Mouse (Mus musculus) liver, embryonic 12.5 days (tissue): ENCODE results near the gene Adgrf2. TPM values are rescaled to one million over a fixed set of nuclear protein-coding genes. Genes with fewer than 3 reads are reported as not detected.
A peak's percentile ranks its signal among the peaks of the same experiment; 100 is the strongest.

Experiments used
- ATAC-seq: fragments of 200-750 bp; cut with Nextera tagmentation; 2 replicates; pipeline ENCODE4 v1.8.0; 2017; ENCODE audit warnings: moderate number of reproducible peaks, mild to moderate bottlenecking, moderate library complexity
- H3K27ac ChIP-seq: fragments of 300-500 bp; sonication (generic); 2 replicates; pipeline ENCODE4 v1.5.1; 2016; ENCODE audit warnings: mild to moderate bottlenecking
- H3K27me3 ChIP-seq: fragments of 300-500 bp; sonication (generic); replicated peaks from 2 replicates; pipeline ENCODE4 v1.6.1; 2016; ENCODE audit warnings: mild to moderate bottlenecking, moderate library complexity
- H3K36me3 ChIP-seq: fragments of 300-500 bp; sonication (generic); 2 replicates; pipeline ENCODE4 v1.6.1; 2016; ENCODE audit warnings: mild to moderate bottlenecking, moderate library complexity
- H3K4me1 ChIP-seq: fragments of 300-500 bp; sonication (generic); 2 replicates; pipeline ENCODE4 v1.6.1; 2016
- H3K4me2 ChIP-seq: fragments of 300-500 bp; sonication (generic); 2 replicates; pipeline ENCODE4 v1.6.1; 2016; ENCODE audit warnings: mild to moderate bottlenecking, moderate library complexity
- H3K4me3 ChIP-seq: fragments of 300-500 bp; sonication (generic); 2 replicates; pipeline ENCODE4 v1.5.1; 2016; ENCODE audit warnings: mild to moderate bottlenecking, moderate library complexity
- H3K9ac ChIP-seq: fragments of 300-500 bp; sonication (generic); 2 replicates; pipeline ENCODE4 v1.6.1; 2016; ENCODE audit warnings: mild to moderate bottlenecking, moderate library complexity
- H3K9me3 ChIP-seq: fragments of 300-500 bp; sonication (generic); replicated peaks from 2 replicates; pipeline ENCODE4 v1.6.1; 2016; ENCODE audit warnings: mild to moderate bottlenecking, moderate library complexity
- WGBS: fragments of 180-500 bp; shearing (Covaris S2); methylation state at CpG from one replicate; pipeline ENCODE4 v1.1.7; 2016; ENCODE audit not compliant: insufficient replicate concordance; 5-methylcytosine and 5-hydroxymethylcytosine counted together
- polyA plus RNA-seq: library from polyadenylated mRNA; unstranded; fragments of >200 nt; fragmentation: Nextera tagmentation; extraction: Ambion mirVana; gene quantifications from 2 replicates; pipeline ENCODE4 v1.2.1, GENCODE M21; 2016

The Adgrf2 gene
- polyA plus RNA-seq = not detected in 2 replicates

DNA sequence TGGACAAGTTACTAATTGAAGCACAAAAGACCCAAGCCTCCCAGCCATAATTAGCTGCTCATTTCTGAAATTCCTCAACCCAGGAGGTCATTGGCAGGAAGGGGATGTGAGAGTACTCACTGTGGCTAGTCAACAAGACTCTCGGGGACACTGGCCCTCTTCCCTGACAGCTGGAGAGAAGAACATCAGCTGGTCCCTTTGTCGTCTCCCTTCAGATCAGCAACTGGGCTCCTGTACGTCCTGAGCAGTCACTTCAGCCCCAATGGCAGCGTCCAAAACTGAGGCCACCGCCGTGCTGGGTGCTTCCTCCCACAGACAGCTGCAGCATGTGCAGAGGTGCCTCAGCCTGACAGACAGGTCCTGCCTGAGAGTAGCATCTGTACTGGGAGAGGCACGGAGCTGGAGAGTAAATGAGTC lies at the start of gene Adgrf2:
TSS of gene Adgrf2 (minus strand) at position 379 of the 417 bp plus-strand sequence.
- Histone ChIP-seq H3K9me3 (no peaks in the 10 kb centered on the region), H3K36me3 (no peaks in the 10 kb centered on the region), H3K27ac (no peak within 1 kb of the TSS), H3K4me3 (no peak within 1 kb of the TSS), H3K4me1 (no peaks in the 10 kb centered on the region), H3K4me2 (no peak within 1 kb of the TSS), H3K9ac (no peak within 1 kb of the TSS), H3K27me3 (no peaks in the 10 kb centered on the region)
- 27% methylated on average over 7 of the region's 7 CpGs for WGBS
- ATAC-seq = no peak

DNA sequence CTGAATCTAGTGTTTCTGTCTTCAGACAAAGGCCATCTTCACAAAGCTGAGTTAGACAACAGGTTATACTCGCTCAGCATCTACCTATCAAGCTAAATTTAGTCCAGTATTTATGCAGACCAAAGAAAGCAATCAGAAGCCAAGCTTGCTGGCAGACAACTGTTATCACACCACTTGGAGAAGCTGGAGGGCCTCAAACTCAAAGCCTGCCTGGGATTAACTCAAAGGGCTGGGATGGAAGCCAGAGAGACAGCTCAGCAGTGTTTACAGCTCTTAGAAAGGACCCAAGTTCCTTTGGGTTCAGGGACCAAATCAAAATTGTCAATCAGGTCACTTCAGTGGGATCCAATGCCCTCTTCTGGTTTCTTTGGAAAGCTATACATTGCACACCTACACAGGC lies 48.8 kb upstream of the Adgrf2 start:
- peaks cover 7% of the 10 kb centered on the region for H3K36me3 ChIP-seq
- no peak overlapping the region for H3K27ac ChIP-seq
- peaks cover 18% of the 10 kb centered on the region for H3K4me1 ChIP-seq
- no peaks in the 10 kb centered on the region for H3K27me3 ChIP-seq
- no peak overlapping the region for H3K4me2 ChIP-seq
- no peak for ATAC-seq
- WGBS = 54% methylated on average over 1 of the region's 1 CpGs
- no peak overlapping the region for H3K4me3 ChIP-seq
- no peak overlapping the region for H3K9ac ChIP-seq
- H3K9me3 ChIP-seq = no peaks in the 10 kb centered on the region

DNA sequence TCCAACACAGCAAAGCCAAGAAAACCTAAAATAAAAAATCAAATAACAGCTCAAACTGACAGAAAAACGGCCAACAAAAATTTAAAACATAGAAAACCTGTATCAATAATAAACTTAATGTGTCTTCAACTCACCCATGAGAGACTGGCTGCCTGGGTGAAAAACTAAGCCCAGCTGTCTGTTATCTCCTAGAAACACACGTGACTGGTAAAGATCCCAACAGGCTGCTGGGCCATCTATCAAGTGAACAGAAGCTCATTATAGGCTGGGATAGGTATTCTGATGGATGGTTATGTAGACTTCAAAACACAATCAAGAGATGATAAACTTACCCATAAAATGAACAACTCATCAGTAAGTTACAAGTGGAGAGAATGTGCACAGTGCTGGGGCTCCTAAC lies 47.7 kb upstream of the Adgrf2 start:
- WGBS = 34% methylated on average over 2 of the region's 2 CpGs
- Histone ChIP-seq H3K4me1 (peaks cover 18% of the 10 kb centered on the region), H3K36me3 (peaks cover 7% of the 10 kb centered on the region), H3K9me3 (no peaks in the 10 kb centered on the region), H3K27ac (no peak overlapping the region), H3K4me3 (no peak overlapping the region), H3K27me3 (no peaks in the 10 kb centered on the region), H3K9ac (no peak overlapping the region), H3K4me2 (no peak overlapping the region)
- ATAC-seq = peak; percentile 74

DNA sequence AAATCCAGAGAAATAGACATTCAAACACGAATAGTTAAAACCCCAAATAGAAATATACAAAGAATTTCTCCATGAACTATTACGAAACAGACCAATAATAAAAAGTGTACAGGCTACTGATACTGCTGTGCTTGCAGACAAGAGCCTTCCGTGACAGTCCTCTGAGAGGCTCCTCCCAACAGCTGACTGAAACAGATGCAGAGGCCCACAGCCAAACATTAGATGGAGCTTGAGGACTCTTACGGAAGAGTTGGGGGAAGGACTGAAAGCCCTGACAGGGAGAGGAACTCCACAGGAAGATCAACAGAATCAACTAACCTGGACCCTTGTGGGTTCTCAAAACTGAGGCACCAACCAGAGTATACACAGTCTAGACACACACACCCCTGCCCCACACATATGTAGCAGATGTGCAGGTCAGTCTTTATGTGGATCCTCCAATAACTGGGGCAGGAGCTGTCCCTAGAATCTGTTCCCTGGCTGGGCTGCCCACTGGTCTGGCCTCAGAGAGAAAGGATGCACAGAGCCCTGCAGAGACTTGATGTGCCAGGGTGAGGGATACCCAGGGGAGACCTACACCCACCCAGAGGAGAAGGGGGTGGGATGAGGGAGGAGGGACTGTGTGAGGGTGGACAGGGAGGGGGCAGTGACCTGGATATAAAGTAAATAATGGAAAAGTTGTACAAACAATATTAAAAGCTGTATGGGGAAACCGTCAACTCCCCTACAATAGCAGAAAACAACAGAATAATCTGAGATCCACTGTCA lies 46.9 kb upstream of the Adgrf2 start:
- no peak overlapping the region for H3K4me3 ChIP-seq
- no peak overlapping the region for H3K27ac ChIP-seq
- no peaks in the 10 kb centered on the region for H3K9me3 ChIP-seq
- 0 out of 2 replicates have a peak, but pooled peaks have one; percentile 49 for ATAC-seq
- no peak overlapping the region for H3K9ac ChIP-seq
- 72% methylated on average over 5 of the region's 5 CpGs for WGBS
- H3K36me3 ChIP-seq = peaks cover 3% of the 10 kb centered on the region; the same call in 1 of the 2 replicates
- no peaks in the 10 kb centered on the region for H3K27me3 ChIP-seq
- peaks cover 18% of the 10 kb centered on the region for H3K4me1 ChIP-seq
- no peak overlapping the region for H3K4me2 ChIP-seq

DNA sequence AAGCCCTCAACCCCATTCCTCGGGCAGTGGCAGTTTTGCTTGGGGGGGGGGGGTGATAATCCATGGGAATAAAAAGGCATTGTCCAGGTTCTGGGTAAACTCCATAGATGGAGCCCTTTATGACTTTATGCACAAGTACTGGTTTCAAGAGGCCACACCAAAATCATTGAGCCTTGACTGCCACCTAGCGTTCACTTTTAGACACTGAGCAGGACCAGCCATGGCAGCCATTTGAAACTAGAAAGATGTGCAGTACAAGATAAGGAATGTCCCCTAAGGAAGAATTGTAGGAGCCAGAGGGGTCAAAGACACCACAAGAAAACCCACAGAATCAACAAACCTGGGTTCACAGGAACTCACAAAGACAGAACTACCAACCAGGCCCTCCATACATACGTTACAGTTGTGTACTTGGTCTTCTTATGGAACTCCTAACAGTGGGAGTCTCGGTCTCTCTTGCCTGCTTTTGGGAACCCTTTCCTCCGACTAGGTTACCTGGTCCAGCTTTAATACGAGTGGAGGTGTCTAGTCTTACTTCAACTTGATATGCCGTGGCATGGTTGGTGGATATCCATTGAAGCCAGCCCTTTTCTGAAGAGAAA lies 40.3 kb upstream of the Adgrf2 start:
- no peak overlapping the region for H3K4me3 ChIP-seq
- no peaks in the 10 kb centered on the region for H3K4me1 ChIP-seq
- H3K27me3 ChIP-seq = no peaks in the 10 kb centered on the region
- no peak overlapping the region for H3K4me2 ChIP-seq
- ATAC-seq = peak; percentile 42; the same call in 1 of the 2 replicates
- H3K9me3 ChIP-seq = no peaks in the 10 kb centered on the region
- H3K27ac ChIP-seq = no peak overlapping the region
- H3K9ac ChIP-seq = no peak overlapping the region
- WGBS = 45% methylated on average over 7 of the region's 7 CpGs
- H3K36me3 ChIP-seq = no peaks in the 10 kb centered on the region

DNA sequence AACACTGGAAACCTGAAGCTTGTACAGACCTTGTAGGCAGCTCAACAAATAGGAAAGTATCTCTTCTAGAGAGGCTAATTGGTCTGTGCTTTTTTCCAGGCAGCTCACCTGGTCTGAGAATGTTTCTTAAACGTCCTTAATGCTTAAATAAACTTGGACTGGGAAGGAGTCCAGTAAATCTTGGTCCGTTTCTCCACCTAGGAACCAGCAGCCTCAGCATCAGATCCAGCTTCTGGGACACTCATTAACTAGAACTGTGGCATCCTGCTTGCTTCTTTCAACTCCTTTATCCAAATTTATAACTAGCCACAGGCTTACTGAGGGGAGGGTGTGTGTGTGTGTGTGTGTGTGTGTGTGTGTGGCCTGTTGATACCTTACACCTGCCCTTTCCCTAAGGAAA lies 11.8 kb upstream of the Adgrf2 start:
- Histone ChIP-seq H3K36me3 (no peaks in the 10 kb centered on the region), H3K27ac (no peak overlapping the region), H3K27me3 (no peaks in the 10 kb centered on the region), H3K4me3 (no peak overlapping the region), H3K9me3 (no peaks in the 10 kb centered on the region), H3K4me1 (no peaks in the 10 kb centered on the region), H3K9ac (no peak overlapping the region), H3K4me2 (no peak overlapping the region)
- 39% methylated on average over 2 of the region's 2 CpGs for WGBS
- ATAC-seq = no peak

DNA sequence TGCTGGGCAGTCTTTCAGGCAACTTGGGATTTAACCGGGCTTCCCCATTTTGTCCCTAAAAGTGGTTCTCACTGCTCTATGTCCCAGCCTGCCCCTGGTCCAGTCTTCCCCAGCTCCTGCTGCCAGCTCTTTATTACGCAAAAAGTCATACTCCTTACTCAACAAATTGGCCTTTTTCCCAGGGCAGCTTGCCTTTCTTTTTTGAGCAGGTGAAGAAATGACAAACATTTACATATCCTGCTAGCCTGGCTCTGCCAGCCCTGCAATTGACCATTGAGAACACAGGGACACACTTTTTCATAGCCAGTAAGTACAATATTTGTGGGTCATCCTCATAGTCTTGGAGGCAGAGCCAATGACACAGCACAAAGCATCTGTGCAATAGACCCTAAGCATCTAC lies 10.2 kb upstream of the Adgrf2 start:
- WGBS = 71% methylated on average over 2 of the region's 2 CpGs
- no peak for ATAC-seq
- no peak overlapping the region for H3K9ac ChIP-seq
- H3K4me1 ChIP-seq = no peaks in the 10 kb centered on the region
- no peaks in the 10 kb centered on the region for H3K9me3 ChIP-seq
- H3K36me3 ChIP-seq = no peaks in the 10 kb centered on the region
- H3K27ac ChIP-seq = no peak overlapping the region
- H3K4me2 ChIP-seq = no peak overlapping the region
- H3K4me3 ChIP-seq = no peak overlapping the region
- no peaks in the 10 kb centered on the region for H3K27me3 ChIP-seq

DNA sequence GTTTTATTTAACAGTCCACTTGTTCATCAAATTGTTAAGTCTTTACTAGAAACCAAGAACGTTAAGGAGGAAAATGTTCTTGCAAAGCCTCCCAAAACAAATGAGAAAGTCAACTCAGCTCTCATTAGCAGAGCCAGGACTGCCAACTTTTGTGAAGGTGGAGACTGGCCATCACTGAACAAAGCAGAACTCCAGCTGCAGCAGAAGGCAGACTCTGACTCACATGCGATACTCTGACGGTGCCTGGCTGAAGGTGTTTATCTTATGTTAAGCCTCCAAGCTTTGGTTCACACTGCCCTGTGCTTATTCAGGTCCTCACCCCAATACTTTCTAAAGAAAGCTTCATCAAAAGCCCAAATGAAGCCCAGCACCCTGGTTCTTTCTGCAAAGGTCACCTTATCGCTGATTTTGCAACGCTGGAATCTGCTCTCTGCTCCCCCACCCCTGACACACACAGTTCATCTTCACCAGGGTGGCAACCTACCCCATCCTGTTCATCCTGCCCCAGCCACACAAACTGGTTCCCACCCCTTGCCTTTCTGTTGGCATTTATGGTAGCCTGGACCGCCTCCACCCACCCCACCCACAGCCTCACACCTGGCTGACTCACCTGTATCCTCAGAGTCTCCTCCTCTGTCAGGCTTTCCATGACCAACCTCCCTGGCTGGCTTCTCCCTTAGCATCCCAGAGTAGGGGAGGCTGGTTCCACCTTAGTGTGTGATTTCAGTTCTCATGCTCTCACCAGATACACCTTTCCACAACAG lies 3.9 kb upstream of the Adgrf2 start:
- H3K4me2 ChIP-seq = no peak overlapping the region
- no peak for ATAC-seq
- no peak overlapping the region for H3K27ac ChIP-seq
- H3K9ac ChIP-seq = no peak overlapping the region
- H3K27me3 ChIP-seq = no peaks in the 10 kb centered on the region
- no peaks in the 10 kb centered on the region for H3K9me3 ChIP-seq
- no peak overlapping the region for H3K4me3 ChIP-seq
- H3K36me3 ChIP-seq = no peaks in the 10 kb centered on the region
- H3K4me1 ChIP-seq = no peaks in the 10 kb centered on the region
- 68% methylated on average over 6 of the region's 6 CpGs for WGBS

DNA sequence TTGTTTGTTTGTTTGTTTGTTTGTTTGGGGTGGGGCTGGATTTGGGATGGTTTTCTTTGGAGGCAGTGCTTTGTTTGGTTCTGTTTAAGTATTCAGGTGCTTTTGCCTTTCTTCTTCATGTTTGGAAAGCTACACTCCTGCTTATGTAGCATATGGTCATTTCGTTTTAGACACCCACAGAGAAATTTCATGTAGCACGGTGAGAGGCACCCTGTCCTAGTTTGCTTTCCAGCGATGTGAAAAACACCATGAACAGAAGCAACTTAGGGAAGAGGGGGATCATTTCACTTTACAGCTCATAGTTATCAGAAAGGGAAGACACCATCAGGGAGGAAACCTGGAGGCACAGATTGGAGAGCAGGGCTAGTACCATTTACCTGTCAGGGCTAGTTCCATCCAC lies 844 bp upstream of the Adgrf2 start:
- Histone ChIP-seq H3K36me3 (no peaks in the 10 kb centered on the region), H3K27me3 (no peaks in the 10 kb centered on the region), H3K4me3 (no peak overlapping the region), H3K27ac (no peak overlapping the region), H3K4me2 (no peak overlapping the region), H3K9ac (no peak overlapping the region), H3K4me1 (no peaks in the 10 kb centered on the region), H3K9me3 (no peaks in the 10 kb centered on the region)
- no peak for ATAC-seq
- 70% methylated on average over 3 of the region's 3 CpGs for WGBS

DNA sequence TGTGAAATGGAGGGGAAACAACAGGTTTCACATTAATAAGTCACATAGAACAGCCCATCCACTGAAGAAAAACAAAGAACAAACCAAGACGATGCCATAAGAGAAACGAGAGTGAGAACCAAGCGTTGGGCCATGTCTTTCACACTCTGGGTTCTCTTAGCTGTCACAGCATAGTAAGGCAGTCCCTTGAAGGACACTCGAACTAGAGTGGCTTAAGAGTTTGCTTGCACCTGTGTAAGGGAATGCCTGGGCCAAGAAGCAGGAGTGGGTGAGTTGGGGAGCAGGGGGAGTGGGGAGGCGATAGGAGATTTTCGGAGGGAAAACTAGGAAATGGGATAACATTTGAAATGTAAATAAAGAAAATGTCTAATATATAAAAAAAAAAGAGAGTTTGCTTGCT lies 3.2 kb downstream of the Adgrf2 start:
- Histone ChIP-seq H3K9me3 (no peaks in the 10 kb centered on the region), H3K4me2 (no peak overlapping the region), H3K4me1 (no peaks in the 10 kb centered on the region), H3K4me3 (no peak overlapping the region), H3K9ac (no peak overlapping the region), H3K27me3 (no peaks in the 10 kb centered on the region), H3K36me3 (no peaks in the 10 kb centered on the region), H3K27ac (no peak overlapping the region)
- ATAC-seq = no peak
- 77% methylated on average over 6 of the region's 6 CpGs for WGBS

DNA sequence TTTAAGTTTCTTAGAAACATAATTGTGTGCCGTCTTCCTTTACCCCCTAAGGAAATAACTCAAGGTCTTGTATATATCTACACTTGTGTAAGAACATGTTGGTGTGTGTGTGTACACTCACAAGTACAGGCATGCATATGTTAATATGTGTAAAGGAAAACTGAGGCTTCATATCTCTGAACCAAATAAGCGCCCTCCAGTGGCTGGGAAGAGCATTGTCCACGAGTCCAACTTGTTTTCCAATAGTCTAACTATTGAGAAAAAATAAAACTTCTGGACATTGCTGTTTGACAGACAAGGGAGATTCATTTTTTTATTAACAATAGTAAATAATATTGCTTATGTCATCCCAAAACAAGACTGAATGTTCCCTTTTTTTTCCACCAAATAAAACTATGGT lies 24.8 kb downstream of the Adgrf2 start:
- no peaks in the 10 kb centered on the region for H3K36me3 ChIP-seq
- no peak overlapping the region for H3K9ac ChIP-seq
- H3K4me2 ChIP-seq = no peak overlapping the region
- no peak overlapping the region for H3K27ac ChIP-seq
- H3K9me3 ChIP-seq = no peaks in the 10 kb centered on the region
- H3K27me3 ChIP-seq = no peaks in the 10 kb centered on the region
- no peak for ATAC-seq
- no peak overlapping the region for H3K4me3 ChIP-seq
- WGBS = 39% methylated on average over 3 of the region's 3 CpGs
- no peaks in the 10 kb centered on the region for H3K4me1 ChIP-seq

DNA sequence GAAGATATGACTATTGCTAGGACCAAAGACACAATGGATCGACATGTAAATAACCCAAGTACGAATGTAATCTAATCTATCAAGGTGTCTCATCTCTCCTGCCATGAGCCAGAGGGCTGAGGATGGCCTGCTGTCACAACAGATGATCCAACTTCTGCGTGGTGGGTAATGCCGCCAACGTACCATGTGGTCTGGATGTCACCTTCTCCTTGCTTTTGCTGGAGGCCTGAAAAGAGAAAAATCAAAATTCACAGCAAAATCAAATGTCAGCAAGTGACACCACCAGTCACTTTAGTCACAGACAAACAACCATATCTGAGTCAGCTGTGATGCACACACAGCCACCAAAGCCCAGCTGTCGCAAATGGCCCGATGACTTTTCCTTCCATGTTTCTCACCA lies 27.0 kb downstream of the Adgrf2 start:
- Histone ChIP-seq H3K4me1 (no peaks in the 10 kb centered on the region), H3K27ac (no peak overlapping the region), H3K4me3 (no peak overlapping the region), H3K4me2 (no peak overlapping the region), H3K27me3 (no peaks in the 10 kb centered on the region), H3K36me3 (no peaks in the 10 kb centered on the region), H3K9me3 (no peaks in the 10 kb centered on the region), H3K9ac (no peak overlapping the region)
- ATAC-seq = no peak
- WGBS = 75% methylated on average over 7 of the region's 7 CpGs
